Mouse (Mus musculus) kidney, adult 2 months (tissue): ENCODE data around the gene Epo. TPM values are rescaled to one million over a fixed set of nuclear protein-coding genes. Genes with fewer than 3 reads are reported as not detected.

ENCODE experiments used
- DNase-seq: peaks from one replicate; pipeline ENCODE4 v3.0.0; 2021
- H3K27ac ChIP-seq: fragments of 200-500 bp; 2 replicates; pipeline ENCODE4 v1.5.1; 2012; ENCODE audit warnings: low read depth, low read length, control low read depth, inconsistent platforms; ENCODE audit not compliant: insufficient read depth
- H3K27me3 ChIP-seq: fragments of 200-500 bp; replicated peaks from 2 replicates; pipeline ENCODE4 v1.6.1; 2012; ENCODE audit warnings: mild to moderate bottlenecking, moderate library complexity, low read length, inconsistent platforms; ENCODE audit not compliant: control insufficient read depth, insufficient read depth
- H3K36me3 ChIP-seq: fragments of 200-500 bp; 2 replicates; pipeline ENCODE4 v1.6.1; 2012; ENCODE audit warnings: mild to moderate bottlenecking, moderate library complexity, low read length, inconsistent platforms; ENCODE audit not compliant: control insufficient read depth, insufficient read depth
- H3K4me1 ChIP-seq: fragments of 200-500 bp; 2 replicates; pipeline ENCODE4 v1.6.1; 2011; ENCODE audit warnings: low read length; ENCODE audit not compliant: control insufficient read depth, insufficient read depth
- H3K4me3 ChIP-seq: fragments of 200-500 bp; 2 replicates; pipeline ENCODE4 v1.5.1; 2011; ENCODE audit warnings: mild to moderate bottlenecking, low read depth, low read length, control low read depth; ENCODE audit not compliant: insufficient read depth
- CTCF ChIP-seq: fragments of 200-500 bp; conservative IDR thresholded peaks from 2 replicates; pipeline ENCODE4 v1.5.1; 2011; ENCODE audit warnings: low read depth, mild to moderate bottlenecking, control low read depth, low read length, moderate library complexity, mixed read lengths; ENCODE audit not compliant: insufficient read depth, insufficient read length
- POLR2A ChIP-seq: fragments of 200-500 bp; IDR thresholded peaks from one replicate; pipeline ENCODE4 v1.6.1; 2011; ENCODE audit warnings: low read depth, low read length, control low read depth
- whole genome bisulfite sequencing: fragments of 180-500 bp; shearing (Covaris S2); methylation state at CpG from one replicate; pipeline ENCODE4 v1.1.7; 2018; 5-methylcytosine and 5-hydroxymethylcytosine counted together
- polyA plus RNA-seq: library from polyadenylated mRNA; depleted of rRNA; stranded (reverse); fragments of >200 nt; gene quantifications from 2 replicates; pipeline ENCODE4 v1.2.3, GENCODE M21; 2012; rRNA removed

Gene Epo
- 0.38 TPM in 1 of 2 replicates, not detected in the other for polyA plus RNA-seq

DNA sequence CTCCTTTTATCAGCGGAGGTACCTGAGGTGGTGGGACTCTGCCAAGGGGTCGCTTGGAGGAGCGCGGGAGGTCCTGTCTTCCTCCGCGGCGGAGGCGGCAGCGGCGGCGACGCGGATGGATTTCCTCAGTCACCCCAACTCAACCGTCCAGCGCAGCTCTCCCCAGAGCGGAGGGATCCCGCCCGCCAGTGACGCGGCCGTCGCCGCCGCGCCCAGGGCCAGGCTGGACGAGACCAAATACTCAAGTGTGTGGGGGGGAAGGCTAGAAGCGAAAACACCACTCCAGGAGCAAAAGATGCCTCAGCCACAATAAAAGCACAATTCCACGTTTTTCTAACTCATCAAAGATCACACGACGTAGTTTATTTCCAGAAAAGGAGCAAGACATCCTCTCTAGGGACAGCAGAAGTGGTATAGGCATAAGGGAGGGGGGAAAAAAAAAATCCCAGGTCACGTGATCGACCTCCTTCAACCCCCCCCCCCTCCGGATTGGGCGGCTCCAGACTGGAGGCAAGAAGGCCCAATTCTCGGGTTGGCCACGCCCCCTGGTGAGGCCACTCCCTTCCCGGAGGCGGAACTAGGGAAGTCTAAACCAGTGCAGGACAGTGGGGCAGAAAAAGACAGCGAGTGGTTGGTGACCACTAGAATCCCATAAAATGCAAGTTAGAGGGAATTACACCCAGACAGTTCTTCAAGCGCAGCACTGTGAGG is at the start of gene Epo, which contains the start of gene Gnb2:
Epo (minus strand) TSS at position 126 of the 711 bp plus-strand sequence.
Gnb2 (minus strand) TSS at position 394 of the 711 bp plus-strand sequence.
- no peaks in the 10 kb centered on the region for H3K27me3 ChIP-seq
- peak; percentile 100 for DNase-seq
- TF ChIP-seq CTCF (no peak), POLR2A (peak; percentile 86)
- peak within 1 kb of the TSS; percentile 100 for H3K27ac ChIP-seq
- H3K4me3 ChIP-seq = peak within 1 kb of the TSS; percentile 100
- H3K36me3 ChIP-seq = peaks cover 3% of the 10 kb centered on the region; the same call in 1 of the 2 replicates
- WGBS = under 1% methylated on average over 40 of the region's 40 CpGs
- peaks cover 7% of the 10 kb centered on the region; the same call in 1 of the 2 replicates for H3K4me1 ChIP-seq

DNA sequence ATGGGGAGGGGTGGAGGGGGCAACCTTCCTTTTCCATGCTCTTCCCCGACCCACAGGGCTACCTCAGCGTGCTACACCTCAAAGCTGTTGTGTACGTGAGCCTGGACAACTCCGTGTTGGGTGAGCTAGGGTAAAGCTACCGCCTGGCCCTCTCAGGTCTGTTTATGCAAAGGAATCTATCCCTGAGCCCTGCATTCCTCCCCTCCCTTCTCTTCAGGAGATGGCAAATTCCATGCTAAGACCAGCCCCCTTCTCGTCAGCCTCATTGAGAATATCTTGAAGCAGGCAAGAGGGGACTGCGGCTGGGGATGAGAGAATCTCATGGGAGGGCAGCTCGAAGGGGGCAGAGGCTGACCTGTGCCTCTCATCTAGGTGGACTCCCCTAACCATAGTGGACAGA is 49.7 kb upstream of the Epo start:
- H3K27ac ChIP-seq = no peak overlapping the region
- 48% methylated on average over 8 of the region's 8 CpGs for WGBS
- no peaks in the 10 kb centered on the region for H3K27me3 ChIP-seq
- no peak overlapping the region for H3K4me3 ChIP-seq
- no peak for DNase-seq
- H3K36me3 ChIP-seq = no peaks in the 10 kb centered on the region
- no peak for TF ChIP-seq CTCF
- TF ChIP-seq POLR2A = no peak
- H3K4me1 ChIP-seq = no peaks in the 10 kb centered on the region

DNA sequence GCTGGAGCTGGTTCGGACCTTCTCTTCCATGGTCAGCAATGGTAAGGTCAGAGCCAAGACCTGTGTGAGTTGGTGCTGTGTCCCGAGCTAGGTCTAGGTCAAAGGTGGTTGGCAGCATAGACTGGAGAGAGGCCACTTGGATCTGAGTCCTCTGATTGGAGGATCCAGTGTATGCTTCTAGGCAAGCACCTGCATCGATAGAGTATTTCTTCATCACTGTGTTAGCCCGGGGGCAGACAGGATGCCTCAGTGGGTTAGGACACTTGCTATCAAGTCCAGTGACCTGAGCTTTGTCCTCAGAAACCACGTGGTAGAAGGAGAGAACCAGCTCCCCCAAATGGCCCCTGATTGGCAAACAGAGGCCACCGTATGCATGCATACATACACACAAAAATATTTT is 47.2 kb upstream of the Epo start:
- no peak overlapping the region for H3K27ac ChIP-seq
- H3K4me1 ChIP-seq = no peaks in the 10 kb centered on the region
- no peaks in the 10 kb centered on the region for H3K27me3 ChIP-seq
- no peak overlapping the region for H3K4me3 ChIP-seq
- H3K36me3 ChIP-seq = no peaks in the 10 kb centered on the region
- no peak for DNase-seq
- 76% methylated on average over 6 of the region's 6 CpGs for WGBS
- TF ChIP-seq POLR2A (no peak), CTCF (no peak)

DNA sequence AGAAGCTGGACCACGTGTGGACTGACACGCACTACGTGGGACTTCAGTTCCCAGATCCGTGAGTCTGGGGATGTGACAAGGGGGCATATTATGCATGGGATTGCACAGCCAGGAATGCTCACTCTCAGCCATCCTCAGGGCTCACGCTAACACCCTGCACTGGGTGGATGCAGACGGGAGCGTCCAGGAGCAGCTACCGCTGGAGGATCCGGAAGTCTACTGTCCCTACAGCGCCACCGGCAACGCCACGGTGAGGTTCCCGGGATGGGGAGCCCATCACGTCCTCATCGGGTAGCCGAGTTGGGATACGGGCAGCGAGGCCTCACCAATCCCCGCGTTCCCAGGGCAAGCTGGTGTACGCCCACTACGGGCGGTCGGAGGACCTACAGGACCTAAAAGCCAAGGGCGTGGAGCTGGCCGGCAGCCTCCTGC is 41.4 kb upstream of the Epo start:
- no peaks in the 10 kb centered on the region for H3K27me3 ChIP-seq
- H3K27ac ChIP-seq = no peak overlapping the region
- no peaks in the 10 kb centered on the region for H3K4me1 ChIP-seq
- no peaks in the 10 kb centered on the region for H3K36me3 ChIP-seq
- no peak for TF ChIP-seq POLR2A
- TF ChIP-seq CTCF = no peak; the same call in 1 of the 2 replicates
- DNase-seq = peak; percentile 40
- WGBS = 11% methylated on average over 27 of the region's 27 CpGs
- peak overlapping the region; percentile 1; the same call in 1 of the 2 replicates for H3K4me3 ChIP-seq

DNA sequence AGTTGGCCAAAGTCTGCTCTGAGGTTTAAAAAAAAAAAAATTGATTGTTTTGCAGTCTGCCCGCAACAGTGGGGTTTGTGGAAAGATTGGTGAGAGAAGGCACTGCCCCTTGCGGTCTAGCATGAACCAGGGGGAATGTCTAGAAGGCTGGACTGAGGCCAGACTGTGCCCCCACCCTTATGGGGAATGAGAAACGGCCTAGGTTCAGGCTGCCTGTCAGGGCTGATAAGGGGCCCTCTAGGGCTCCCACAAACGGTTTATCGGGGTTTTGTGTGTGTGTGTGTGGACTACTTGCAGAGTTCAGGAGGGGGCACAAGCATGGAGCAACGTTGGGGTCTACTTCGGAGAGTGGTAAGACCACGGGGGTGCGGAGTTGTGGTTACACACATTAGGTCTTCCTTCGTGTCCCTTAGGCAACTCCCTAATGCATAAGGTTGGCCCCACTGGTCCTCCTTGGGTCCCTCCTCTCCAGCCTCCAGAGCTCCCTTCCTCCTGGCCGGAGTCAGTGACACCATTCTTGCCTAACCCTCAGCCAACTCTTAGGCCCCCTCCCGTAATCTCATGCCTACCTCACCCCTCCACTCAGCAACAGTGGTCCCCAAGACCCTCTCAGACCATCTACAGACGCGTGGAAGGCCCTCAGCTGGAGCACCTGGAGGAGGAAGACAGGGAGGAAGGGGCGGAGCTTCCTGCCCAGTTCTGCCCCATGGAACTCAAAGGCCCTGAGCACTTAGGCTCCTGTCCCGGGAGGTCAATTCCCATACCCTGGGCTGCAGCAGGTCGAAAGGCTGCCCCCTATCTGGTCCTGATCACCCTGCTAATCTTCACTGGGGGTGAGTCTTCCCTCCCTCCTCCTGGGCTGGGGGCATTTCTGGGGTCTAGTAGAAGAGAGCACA is 37.9 kb upstream of the Epo start:
- no peak overlapping the region for H3K4me3 ChIP-seq
- H3K27ac ChIP-seq = no peak overlapping the region
- H3K4me1 ChIP-seq = no peaks in the 10 kb centered on the region
- H3K36me3 ChIP-seq = no peaks in the 10 kb centered on the region
- TF ChIP-seq CTCF = no peak; the same call in 1 of the 2 replicates
- TF ChIP-seq POLR2A = no peak
- 76% methylated on average over 17 of the region's 17 CpGs for WGBS
- H3K27me3 ChIP-seq = no peaks in the 10 kb centered on the region
- DNase-seq = no peak

DNA sequence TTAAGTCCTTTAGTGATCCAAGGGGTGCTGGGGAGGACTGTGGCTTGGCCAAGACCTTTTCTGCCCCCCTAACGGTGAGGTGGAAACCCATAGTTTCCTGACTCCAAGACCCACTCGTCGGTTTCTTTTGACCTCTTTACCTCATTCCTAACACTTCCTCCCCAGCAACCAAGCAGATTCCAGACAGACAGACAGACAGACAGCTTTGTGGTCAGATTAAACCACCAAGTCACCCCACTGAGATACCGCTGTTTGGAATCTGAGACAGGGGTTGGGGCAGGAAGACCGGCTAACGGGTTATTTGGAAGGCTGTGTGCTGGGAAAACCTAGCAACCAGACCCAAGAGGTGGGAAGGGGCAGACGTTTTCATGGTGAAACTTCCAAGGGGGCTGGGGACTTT is 37.1 kb upstream of the Epo start:
- Histone ChIP-seq H3K36me3 (no peaks in the 10 kb centered on the region), H3K27me3 (no peaks in the 10 kb centered on the region), H3K4me1 (no peaks in the 10 kb centered on the region), H3K27ac (no peak overlapping the region), H3K4me3 (no peak overlapping the region)
- TF ChIP-seq POLR2A = no peak
- no peak for TF ChIP-seq CTCF
- WGBS = 42% methylated on average over 7 of the region's 7 CpGs
- no peak for DNase-seq

DNA sequence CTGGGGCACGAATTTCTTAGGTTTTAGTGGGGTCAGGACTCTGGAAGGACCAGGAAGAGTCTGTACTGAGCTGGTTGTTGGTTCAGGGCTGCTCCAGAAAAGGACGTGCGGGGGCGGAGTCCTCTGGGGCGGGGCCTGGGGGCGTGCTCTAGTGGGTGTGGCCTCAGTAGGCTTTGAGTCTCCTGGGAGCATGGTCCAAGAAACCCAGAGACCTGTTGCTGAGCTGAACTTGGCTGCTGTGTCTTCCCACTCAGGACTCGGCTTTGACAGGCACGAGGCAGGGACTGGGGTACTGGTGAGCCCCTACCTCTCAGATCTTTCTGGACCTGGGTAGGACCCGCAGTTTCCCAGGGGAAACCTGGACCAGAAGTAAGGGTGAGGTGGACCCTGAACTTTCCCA is 36.6 kb upstream of the Epo start, which contains the start of gene Tfr2:
Tfr2 (plus strand) TSS at position 176 of the 400 bp plus-strand sequence.
- peak; percentile 77 for DNase-seq
- no peaks in the 10 kb centered on the region for H3K27me3 ChIP-seq
- TF ChIP-seq CTCF (no peak), POLR2A (no peak)
- H3K27ac ChIP-seq = no peak within 1 kb of the TSS
- no peaks in the 10 kb centered on the region for H3K4me1 ChIP-seq
- H3K4me3 ChIP-seq = no peak within 1 kb of the TSS
- 25% methylated on average over 9 of the region's 9 CpGs for WGBS
- no peaks in the 10 kb centered on the region for H3K36me3 ChIP-seq
